Mouse (Mus musculus) stomach, postnatal 0 days (tissue): ENCODE measurements at regions not wholly inside any gene's neighbourhood (a gene's known extent, or its start where the extent isn't known, plus 50 kb on each side); places are given as distances from the start of the nearest gene placed in this dataset.
"Not testable (repeated sequence)": the region's sequence is repeated elsewhere in the genome, so short reads cannot be mapped to it uniquely, and the experiment has no call there.

Source experiments
- ATAC-seq: fragments of 200-750 bp; cut with Nextera tagmentation; 2 replicates; pipeline ENCODE4 v1.8.0; 2017; ENCODE audit not compliant: low FRiP score, low TSS enrichment
- DNase-seq: peaks from one replicate; pipeline ENCODE4 v3.0.0-alpha.2; 2016; ENCODE audit warnings: low spot score
- H3K27ac ChIP-seq: fragments of 300-500 bp; sonication (generic); replicated peaks from 2 replicates; pipeline ENCODE4 v1.5.1; 2014; ENCODE audit warnings: mild to moderate bottlenecking, control low read depth
- H3K27me3 ChIP-seq: fragments of 300-500 bp; sonication (generic); 2 replicates; pipeline ENCODE4 v1.6.1; 2014; ENCODE audit warnings: low read length; ENCODE audit not compliant: control insufficient read depth, insufficient read depth
- H3K36me3 ChIP-seq: fragments of 300-500 bp; sonication (generic); 2 replicates; pipeline ENCODE4 v1.6.1; 2014; ENCODE audit warnings: low read length, mixed read lengths; ENCODE audit not compliant: control insufficient read depth, insufficient read depth
- H3K4me1 ChIP-seq: fragments of 300-500 bp; sonication (generic); replicated peaks from 2 replicates; pipeline ENCODE4 v1.6.1; 2014; ENCODE audit warnings: antibody characterized with exemption; ENCODE audit not compliant: control insufficient read depth, insufficient read depth
- H3K4me2 ChIP-seq: fragments of 300-500 bp; sonication (generic); replicated peaks from 2 replicates; pipeline ENCODE4 v1.6.1; 2014; ENCODE audit warnings: low read depth, mild to moderate bottlenecking, control low read depth, moderate library complexity
- H3K4me3 ChIP-seq: fragments of 300-500 bp; sonication (generic); 2 replicates; pipeline ENCODE4 v1.5.1; 2014; ENCODE audit warnings: low read depth, low read length, control low read depth
- H3K9ac ChIP-seq: fragments of 300-500 bp; sonication (generic); 2 replicates; pipeline ENCODE4 v1.6.1; 2014; ENCODE audit warnings: mild to moderate bottlenecking, low read length, control low read depth, mixed read lengths
- H3K9me3 ChIP-seq: fragments of 300-500 bp; sonication (generic); 2 replicates; pipeline ENCODE4 v1.6.1; 2016; ENCODE audit warnings: low read length; ENCODE audit not compliant: control insufficient read depth
- CTCF ChIP-seq: IDR thresholded peaks from 2 replicates; pipeline ENCODE4 v1.5.1; 2016; ENCODE audit warnings: antibody characterized with exemption, low read depth, mild to moderate bottlenecking, moderate library complexity
- EP300 ChIP-seq: optimal IDR thresholded peaks from 2 replicates; pipeline ENCODE3; 2016; ENCODE audit warnings: antibody characterized with exemption
- WGBS: fragments of 180-500 bp; shearing (Covaris S2); extraction: QIAGEN DNeasy Blood & Tissue Kit; methylation state at CpG from one replicate; pipeline ENCODE4 v1.1.7; 2014; 5-methylcytosine and 5-hydroxymethylcytosine counted together

DNA sequence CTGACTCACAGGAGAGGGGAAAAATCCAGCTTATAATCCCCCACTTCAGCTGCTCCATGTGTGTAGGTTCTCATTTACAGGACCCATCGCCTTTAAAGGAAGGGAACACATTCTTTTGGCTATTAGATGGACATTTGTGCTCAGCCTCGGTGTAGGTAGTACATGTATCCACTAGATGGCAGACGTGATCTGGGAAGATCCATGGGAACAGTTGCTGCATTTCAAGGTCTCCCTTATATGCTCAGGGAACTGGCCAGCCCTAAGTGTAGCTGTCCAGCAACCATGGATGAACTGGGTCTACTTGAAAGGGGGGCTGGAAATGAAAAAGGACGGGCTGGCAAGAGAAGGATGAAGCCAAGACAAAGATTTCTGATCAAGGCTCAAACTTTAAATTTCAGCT, 124.0 kb downstream of the Akain1 start:
- TF ChIP-seq CTCF (peak; percentile 92), EP300 (no peak)
- no peak overlapping the region for H3K27ac ChIP-seq
- DNase-seq (peak; percentile 38), ATAC-seq (0 out of 2 replicates have a peak, but pooled peaks have one; percentile 38)
- H3K27me3 ChIP-seq = no peaks in the 10 kb centered on the region
- no peak overlapping the region for H3K4me3 ChIP-seq
- no peaks in the 10 kb centered on the region for H3K9me3 ChIP-seq
- H3K4me1 ChIP-seq = no peaks in the 10 kb centered on the region
- H3K9ac ChIP-seq = no peak overlapping the region
- 13% methylated on average over 4 of the region's 4 CpGs for WGBS
- no peaks in the 10 kb centered on the region for H3K36me3 ChIP-seq
- H3K4me2 ChIP-seq = no peak overlapping the region

DNA sequence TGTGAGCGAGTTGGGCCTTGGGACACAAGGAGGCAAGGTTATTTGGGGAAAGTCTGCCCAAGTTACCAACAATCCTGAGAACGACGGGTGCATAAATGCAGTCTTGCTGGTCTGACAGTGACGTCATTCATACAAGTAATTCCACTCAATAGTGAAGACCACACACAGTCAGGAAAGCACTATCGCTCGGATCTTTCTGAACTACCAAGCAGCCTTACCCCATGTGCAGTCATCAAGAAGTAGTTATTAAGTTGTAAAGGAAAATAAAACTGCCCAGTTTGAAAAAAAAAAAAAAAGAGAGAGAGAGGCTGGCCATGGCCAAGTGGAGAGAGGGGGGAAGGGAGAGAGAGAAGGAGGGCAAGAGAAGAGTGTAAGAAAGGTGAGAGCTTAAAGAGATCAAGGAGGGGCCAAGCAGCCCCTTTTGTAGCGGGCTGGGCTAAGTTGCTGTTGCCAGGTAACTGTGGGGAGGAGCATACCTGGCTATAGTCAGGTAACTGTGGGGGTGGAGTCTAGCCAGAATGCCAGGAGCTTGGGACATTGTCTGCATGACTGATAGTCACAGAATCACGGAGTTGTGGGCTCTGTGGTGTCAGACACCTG, 132.0 kb downstream of the Akain1 start:
- DNase-seq, H3K4me3 ChIP-seq, ATAC-seq, H3K4me1 ChIP-seq, H3K9me3 ChIP-seq, H3K9ac ChIP-seq, H3K27me3 ChIP-seq, H3K27ac ChIP-seq, H3K36me3 ChIP-seq, H3K4me2 ChIP-seq: not testable (repeated sequence)
- 43% methylated on average over 8 of the region's 8 CpGs for WGBS

DNA sequence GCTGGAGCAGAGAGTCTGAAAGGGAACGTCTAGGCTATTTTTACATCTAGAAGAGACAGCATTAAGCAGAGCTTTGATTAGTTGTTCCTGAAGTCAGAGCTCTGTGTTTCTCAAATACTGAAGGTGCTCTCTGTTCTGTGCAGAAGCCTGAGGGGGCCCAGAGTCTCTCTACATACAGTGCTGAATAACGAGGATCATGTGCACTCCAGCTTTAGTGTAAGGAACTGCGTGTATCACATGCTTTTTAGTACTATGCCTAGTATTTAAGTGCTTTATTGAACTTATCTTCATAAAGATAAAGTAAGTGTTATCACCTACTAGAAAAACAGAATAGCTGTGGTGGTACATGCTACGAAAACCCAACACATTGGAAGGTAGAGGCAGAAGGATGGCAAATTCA, 151.4 kb downstream of the Akain1 start:
- no peaks in the 10 kb centered on the region for H3K4me1 ChIP-seq
- no peak overlapping the region for H3K27ac ChIP-seq
- no peak for ATAC-seq
- H3K9me3 ChIP-seq = no peaks in the 10 kb centered on the region
- no peak overlapping the region for H3K4me3 ChIP-seq
- TF ChIP-seq EP300 = no peak
- TF ChIP-seq CTCF = no peak
- H3K9ac ChIP-seq = no peak overlapping the region
- no peak for DNase-seq
- H3K27me3 ChIP-seq = no peaks in the 10 kb centered on the region
- no peak overlapping the region for H3K4me2 ChIP-seq
- WGBS = 56% methylated on average over 4 of the region's 4 CpGs
- no peaks in the 10 kb centered on the region for H3K36me3 ChIP-seq

DNA sequence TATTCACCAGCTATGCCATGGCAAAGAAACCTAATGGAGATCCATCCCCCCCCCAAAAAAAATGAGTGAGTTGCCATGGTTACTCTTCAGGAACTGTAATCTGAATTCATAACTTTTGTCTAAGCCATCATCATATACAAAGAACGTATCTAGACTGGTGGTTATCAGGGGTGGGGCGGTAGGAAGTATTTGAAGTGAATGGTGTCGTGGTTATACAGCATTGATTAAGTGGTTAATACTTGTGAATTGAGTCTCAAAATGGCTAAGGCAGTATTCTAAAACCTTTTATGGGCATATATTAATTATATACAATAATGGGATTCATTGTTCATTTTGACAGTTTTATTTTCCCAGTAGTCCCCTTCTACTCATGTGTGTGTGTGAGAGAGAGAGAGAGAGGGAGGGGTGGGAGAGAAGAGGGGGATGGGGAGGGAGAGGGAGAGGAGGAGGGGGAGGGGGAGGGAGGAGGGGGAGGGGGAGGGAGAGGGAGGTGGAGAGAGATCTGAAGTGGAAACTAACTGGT, 158.7 kb downstream of the Akain1 start:
- no peak overlapping the region for H3K9ac ChIP-seq
- WGBS = 71% methylated on average over 3 of the region's 3 CpGs

DNA sequence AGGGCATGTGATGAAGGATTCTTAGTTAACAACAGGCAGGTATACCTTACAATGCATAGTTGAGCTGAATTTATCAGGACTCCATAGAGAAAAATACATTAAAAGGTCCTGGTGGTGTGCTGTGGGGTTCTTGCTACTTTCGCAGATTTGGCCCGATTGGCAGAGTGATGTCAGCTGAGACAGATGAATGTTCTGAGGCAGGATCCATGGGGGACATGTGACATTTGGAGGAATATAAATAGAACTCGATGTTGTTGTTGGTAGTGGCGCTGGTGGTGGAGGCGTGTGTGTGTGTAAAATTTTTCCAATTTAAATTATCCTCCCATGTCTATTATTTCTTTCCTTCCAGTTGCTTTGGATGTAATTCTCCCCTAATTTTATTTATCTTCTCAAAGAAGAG, 159.3 kb downstream of the Akain1 start:
- TF ChIP-seq CTCF (no peak), EP300 (no peak)
- no peak overlapping the region for H3K4me2 ChIP-seq
- no peak for DNase-seq
- H3K27ac ChIP-seq = no peak overlapping the region
- 72% methylated on average over 5 of the region's 5 CpGs for WGBS
- no peak for ATAC-seq
- no peaks in the 10 kb centered on the region for H3K36me3 ChIP-seq
- H3K4me1 ChIP-seq = no peaks in the 10 kb centered on the region
- no peak overlapping the region for H3K4me3 ChIP-seq
- no peaks in the 10 kb centered on the region for H3K27me3 ChIP-seq
- H3K9ac ChIP-seq = no peak overlapping the region
- H3K9me3 ChIP-seq = no peaks in the 10 kb centered on the region

More for the DNA sequence above, 158.7 kb downstream of the Akain1 start:
- H3K9me3 ChIP-seq = no peaks in the 10 kb centered on the region
- H3K27ac ChIP-seq = no peak overlapping the region
- no peak for TF ChIP-seq CTCF
- no peak for TF ChIP-seq EP300
- H3K27me3 ChIP-seq = no peaks in the 10 kb centered on the region
- no peaks in the 10 kb centered on the region for H3K36me3 ChIP-seq
- H3K4me3 ChIP-seq = no peak overlapping the region
- DNase-seq = no peak
- no peaks in the 10 kb centered on the region for H3K4me1 ChIP-seq
- no peak overlapping the region for H3K4me2 ChIP-seq
- no peak for ATAC-seq

DNA sequence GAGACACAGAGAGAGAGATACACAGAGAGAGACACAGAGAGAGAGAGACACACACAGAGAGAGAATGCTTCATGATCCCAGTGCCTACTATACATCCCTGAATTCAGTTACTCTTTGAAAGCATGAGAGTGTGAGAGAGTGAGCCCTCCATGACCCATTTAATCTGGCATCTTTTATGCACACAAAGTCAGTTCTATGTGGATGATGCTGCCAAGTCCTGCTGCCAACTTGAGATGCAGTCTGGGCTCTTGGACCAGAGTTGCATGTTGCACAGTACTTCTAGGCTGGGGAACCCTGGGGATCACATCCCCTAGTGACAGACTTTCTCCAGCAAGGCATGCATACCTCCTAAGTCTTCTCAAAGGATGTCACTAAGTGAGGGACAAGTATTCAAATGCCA, 164.5 kb downstream of the Akain1 start:
- Histone ChIP-seq H3K4me3 (no peak overlapping the region), H3K36me3 (no peaks in the 10 kb centered on the region)
- ATAC-seq = no peak

More for the DNA sequence above, 164.5 kb downstream of the Akain1 start:
- no peaks in the 10 kb centered on the region for H3K27me3 ChIP-seq
- no peak overlapping the region for H3K4me2 ChIP-seq
- no peak for DNase-seq
- H3K27ac ChIP-seq = no peak overlapping the region
- no peaks in the 10 kb centered on the region for H3K4me1 ChIP-seq
- H3K9ac ChIP-seq = no peak overlapping the region
- H3K9me3 ChIP-seq = no peaks in the 10 kb centered on the region
- TF ChIP-seq CTCF = no peak
- TF ChIP-seq EP300 = no peak
